Mouse (Mus musculus) limb, embryonic 11.5 days (tissue): Measurements from ENCODE around the gene Tmprss9. TPM values are rescaled to one million over a fixed set of nuclear protein-coding genes. Genes with fewer than 3 reads are reported as not detected.
A peak's percentile ranks its signal among the peaks of the same experiment; 100 is the strongest.

Source experiments
- ATAC-seq: fragments of 200-750 bp; cut with Nextera tagmentation; 2 replicates; pipeline ENCODE4 v1.8.0; 2017; ENCODE audit warnings: low read depth; ENCODE audit not compliant: insufficient number of reproducible peaks, low FRiP score, low TSS enrichment
- DNase-seq: peaks from one replicate; pipeline ENCODE4 v3.0.0-alpha.2; 2015; ENCODE audit warnings: low spot score
- H3K27ac ChIP-seq: fragments of 300-500 bp; sonication (generic); replicated peaks from 2 replicates; pipeline ENCODE4 v1.5.1; 2014; ENCODE audit warnings: low read depth, mild to moderate bottlenecking, low read length
- H3K27me3 ChIP-seq: fragments of 300-500 bp; sonication (generic); 2 replicates; pipeline ENCODE4 v1.6.1; 2014; ENCODE audit warnings: mild to moderate bottlenecking, low read length, mixed read lengths; ENCODE audit not compliant: control insufficient read depth, insufficient read depth
- H3K36me3 ChIP-seq: fragments of 300-500 bp; sonication (generic); 2 replicates; pipeline ENCODE4 v1.6.1; 2014; ENCODE audit warnings: mild to moderate bottlenecking, low read length, moderate library complexity, mixed read lengths; ENCODE audit not compliant: control insufficient read depth, insufficient read depth
- H3K4me1 ChIP-seq: fragments of 300-500 bp; sonication (generic); 2 replicates; pipeline ENCODE4 v1.6.1; 2014; ENCODE audit warnings: low read length, mixed read lengths; ENCODE audit not compliant: control insufficient read depth, insufficient read depth
- H3K4me2 ChIP-seq: fragments of 300-500 bp; sonication (generic); 2 replicates; pipeline ENCODE4 v1.6.1; 2014; ENCODE audit warnings: low read depth, mild to moderate bottlenecking, moderate library complexity; ENCODE audit not compliant: severe bottlenecking
- H3K4me3 ChIP-seq: fragments of 300-500 bp; sonication (generic); 2 replicates; pipeline ENCODE4 v1.5.1; 2014; ENCODE audit warnings: low read depth, low read length
- H3K9ac ChIP-seq: fragments of 300-500 bp; sonication (generic); 2 replicates; pipeline ENCODE4 v1.6.1; 2014; ENCODE audit warnings: mild to moderate bottlenecking, low read length
- H3K9me3 ChIP-seq: fragments of 300-500 bp; sonication (generic); 2 replicates; pipeline ENCODE4 v1.6.1; 2016; ENCODE audit warnings: low read length; ENCODE audit not compliant: control insufficient read depth
- WGBS: fragments of 180-500 bp; shearing (Covaris S2); extraction: QIAGEN DNeasy Blood & Tissue Kit; methylation state at CpG from one replicate; pipeline ENCODE4 v1.1.7; 2014; 5-methylcytosine and 5-hydroxymethylcytosine counted together
- microRNA counts: library from miRNA; unstranded; fragments of <30 nt; microRNA quantifications from one replicate; lab custom pipeline; 2016
- microRNA-seq: library from miRNA; unstranded; fragments of <30 nt; microRNA quantifications from one replicate; pipeline ENCODE4, GENCODE M21; 2016
- polyA plus RNA-seq: library from polyadenylated mRNA; unstranded; fragments of >200 nt; fragmentation: Nextera tagmentation; extraction: Ambion mirVana; gene quantifications from 2 replicates; pipeline ENCODE4 v1.2.1, GENCODE M21; 2014

The Tmprss9 gene
- polyA plus RNA-seq, 1 experiment from 2014 or later = not detected

- H3K27me3 ChIP-seq = no peaks in the 10 kb centered on the region
- no peak overlapping the region for H3K27ac ChIP-seq
- no peak overlapping the region for H3K4me2 ChIP-seq
- H3K9ac ChIP-seq = no peak overlapping the region
- ATAC-seq (no peak), DNase-seq (no peak)
- H3K9me3 ChIP-seq = no peaks in the 10 kb centered on the region
- no peak overlapping the region for H3K4me3 ChIP-seq
- no peaks in the 10 kb centered on the region for H3K4me1 ChIP-seq
- 60% methylated on average over 14 of the region's 14 CpGs for WGBS
- H3K36me3 ChIP-seq = no peaks in the 10 kb centered on the region
Measured at GRCm38 (mm10) chr10:80946684-80947437, 75.2 kb downstream of the Tmprss9 start.

- no peak overlapping the region for H3K27ac ChIP-seq
- H3K4me2 ChIP-seq = no peak overlapping the region
- ATAC-seq (no peak), DNase-seq (no peak)
- H3K9me3 ChIP-seq = no peaks in the 10 kb centered on the region
- H3K36me3 ChIP-seq = no peaks in the 10 kb centered on the region
- no peaks in the 10 kb centered on the region for H3K4me1 ChIP-seq
- H3K9ac ChIP-seq = no peak overlapping the region
- H3K4me3 ChIP-seq = no peak overlapping the region
- no peaks in the 10 kb centered on the region for H3K27me3 ChIP-seq
- WGBS = 61% methylated on average over 2 of the region's 2 CpGs
Measured at GRCm38 (mm10) chr10:80947802-80948201, 76.2 kb downstream of the Tmprss9 start.

- Histone ChIP-seq H3K9me3 (no peaks in the 10 kb centered on the region), H3K4me2 (no peak overlapping the region), H3K27ac (no peak overlapping the region), H3K36me3 (no peaks in the 10 kb centered on the region), H3K4me3 (no peak overlapping the region), H3K4me1 (no peaks in the 10 kb centered on the region), H3K9ac (no peak overlapping the region), H3K27me3 (no peaks in the 10 kb centered on the region)
- WGBS = 45% methylated on average over 6 of the region's 6 CpGs
- no peak for ATAC-seq
- no peak for DNase-seq
Measured at GRCm38 (mm10) chr10:80948570-80948969, 76.9 kb downstream of the Tmprss9 start.

- WGBS = 84% methylated on average over 3 of the region's 3 CpGs
- ATAC-seq (no peak), DNase-seq (no peak)
- Histone ChIP-seq H3K9me3 (no peaks in the 10 kb centered on the region), H3K36me3 (no peaks in the 10 kb centered on the region), H3K27ac (no peak overlapping the region), H3K4me1 (no peaks in the 10 kb centered on the region), H3K4me3 (no peak overlapping the region), H3K9ac (no peak overlapping the region), H3K27me3 (no peaks in the 10 kb centered on the region), H3K4me2 (no peak overlapping the region)
Measured at GRCm38 (mm10) chr10:80949081-80949480, 77.4 kb downstream of the Tmprss9 start.

MicroRNA genes within 50 kb of the gene (microRNA counts, 519-probe panel; counts per million panel counts)
- microRNA mmu-miR-1982 (lab: Ali Mortazavi, UCI) = not detected

Small RNA genes lying within 50 kb of the gene (microRNA-seq; reads per million reads assigned to microRNA genes)
- gene Mir1982 = 4.0 reads per million, percentile 6 among the genes with 10 or more reads in this experiment

Other genes with a start within 250 kb of the Tmprss9 start
- 126 and 152 TPM in 2 replicates for gene Csnk1g2, start 249.0 kb upstream of the Tmprss9 start, polyA plus RNA-seq
- gene Btbd2, start 214.8 kb upstream of the Tmprss9 start, polyA plus RNA-seq = 67.4 and 67.9 TPM in 2 replicates
- 95.3 and 98.5 TPM in 2 replicates for gene Mknk2, start 193.7 kb upstream of the Tmprss9 start, polyA plus RNA-seq
- 44.0 and 48.6 TPM in 2 replicates for gene Mob3a, start 169.9 kb upstream of the Tmprss9 start, polyA plus RNA-seq
- gene Izumo4, start 169.7 kb upstream of the Tmprss9 start, polyA plus RNA-seq = 4.8 and 5.0 TPM in 2 replicates
- gene Ap3d1, start 129.6 kb upstream of the Tmprss9 start, polyA plus RNA-seq = 67.8 and 68.5 TPM in 2 replicates
- 23.0 and 27.8 TPM in 2 replicates for gene Dot1l, start 116.6 kb upstream of the Tmprss9 start, polyA plus RNA-seq
- gene Sf3a2, start 73.7 kb upstream of the Tmprss9 start, polyA plus RNA-seq = 122 and 130 TPM in 2 replicates
- 141 and 145 TPM in 2 replicates for gene Plekhj1, start 73.2 kb upstream of the Tmprss9 start, polyA plus RNA-seq
- gene Amh, start 66.6 kb upstream of the Tmprss9 start, polyA plus RNA-seq = not detected in 2 replicates
- gene Jsrp1, start 58.4 kb upstream of the Tmprss9 start, polyA plus RNA-seq = 0.40 and 0.96 TPM in 2 replicates
- 2,003 and 2,108 TPM in 2 replicates for gene Oaz1, start 45.2 kb upstream of the Tmprss9 start, polyA plus RNA-seq
- gene Lingo3, start 27.8 kb upstream of the Tmprss9 start, polyA plus RNA-seq = 0.33 and 0.36 TPM in 2 replicates
- gene Lsm7, start 16.6 kb upstream of the Tmprss9 start, polyA plus RNA-seq = 375 and 398 TPM in 2 replicates
- 26.8 and 28.1 TPM in 2 replicates for gene Sppl2b, start 16.6 kb upstream of the Tmprss9 start, polyA plus RNA-seq
- 336 and 355 TPM in 2 replicates for gene Timm13, start 29.1 kb downstream of the Tmprss9 start, polyA plus RNA-seq
- gene Lmnb2, start 46.4 kb downstream of the Tmprss9 start, polyA plus RNA-seq = 23.3 and 26.7 TPM in 2 replicates
- gene Gadd45b, start 58.2 kb downstream of the Tmprss9 start, polyA plus RNA-seq = 10.9 and 12.3 TPM in 2 replicates
- 4.6 and 4.8 TPM in 2 replicates for gene Gng7, start 143.1 kb downstream of the Tmprss9 start, polyA plus RNA-seq
- 0.07 and 0.16 TPM in 2 replicates for gene Diras1, start 153.8 kb downstream of the Tmprss9 start, polyA plus RNA-seq
- 7.8 and 7.9 TPM in 2 replicates for gene Slc39a3, start 165.6 kb downstream of the Tmprss9 start, polyA plus RNA-seq
- 219 and 221 TPM in 2 replicates for gene Sgta, start 188.3 kb downstream of the Tmprss9 start, polyA plus RNA-seq
- gene Thop1, start 198.2 kb downstream of the Tmprss9 start, polyA plus RNA-seq = 64.0 and 73.5 TPM in 2 replicates
- 0.27 and 0.28 TPM in 2 replicates for gene Creb3l3, start 227.0 kb downstream of the Tmprss9 start, polyA plus RNA-seq
- 230 and 239 TPM in 2 replicates for gene Map2k2, start 234.1 kb downstream of the Tmprss9 start, polyA plus RNA-seq